Mouse (Mus musculus) C2C12 (cell line): ENCODE measurements at regions not wholly inside any gene's neighbourhood (a gene's known extent, or its start where the extent isn't known, plus 50 kb on each side); places are given as distances from the start of the nearest gene placed in this dataset.

Experiments
- CEBPB ChIP-seq: IDR thresholded peaks from one replicate; pipeline ENCODE4 v1.6.1; 2011; ENCODE audit warnings: low read depth, mild to moderate bottlenecking, control low read depth, moderate library complexity
- CTCF ChIP-seq: IDR thresholded peaks from one replicate; pipeline ENCODE4 v1.5.1; 2011; ENCODE audit not compliant: control insufficient read depth, insufficient read depth, insufficient read length
- MAX ChIP-seq: IDR thresholded peaks from one replicate; pipeline ENCODE4 v1.6.1; 2011; ENCODE audit warnings: mild to moderate bottlenecking, control low read depth
- MYOD1 ChIP-seq: IDR thresholded peaks from one replicate; pipeline ENCODE4 v1.6.1; 2011; ENCODE audit warnings: low read depth; ENCODE audit not compliant: control insufficient read depth, insufficient read length
- USF1 ChIP-seq: IDR thresholded peaks from one replicate; pipeline ENCODE4 v1.6.1; 2011; ENCODE audit warnings: low read depth, mild to moderate bottlenecking, control low read depth, moderate library complexity

GRCm38 (mm10) chr16:93344555-93344954 lies 259.3 kb downstream of the Setd4 start:
- TF ChIP-seq CTCF (no peak), USF1 (no peak), MYOD1 (no peak), CEBPB (no peak), MAX (no peak)
